26 mouse cellular contexts compared by ENCODE assay signal in genomic region chr2:179931741-179932140, GRCm38 (mm10). TPM values are rescaled to one million over a fixed set of nuclear protein-coding genes. Genes with fewer than 3 reads are reported as not detected.
A peak's percentile ranks its signal among the peaks of the same experiment; 100 is the strongest.
DNase-seq lines count a peak whose midpoint lies in the region; ATAC-seq and TF ChIP-seq lines count a peak whose summit lies in the region.
"Had no signal": no experiment of that assay in that cellular context is flagged by ENCODE, and none has a peak within 500 bp of the region (broad histone marks: within the 10 kb centered on the region; RNA-seq: fewer than 3 reads in every experiment).

No protein-coding gene starts in this region.

- ATAC-seq in cerebellum, adult (ENCODE audit: insufficient number of reproducible peaks, low FRiP score, low TSS enrichment): no peak
- no peak for ATAC-seq in heart, embryonic 12.5 days (ENCODE audit: insufficient number of reproducible peaks, low FRiP score)
- ATAC-seq: forebrain, embryonic 14.5 days; inflammation-experienced regulatory T-cells, adult 6 months; liver, embryonic 12.5 days; liver, postnatal 0 days had no signal

- no peak overlapping the region for H3K4me3 ChIP-seq in gastrocnemius, adult 2 months
- H3K4me3 ChIP-seq in heart, embryonic 12.5 days: no peak overlapping the region
- H3K4me3 ChIP-seq: hindbrain, embryonic 13.5 days; left cerebral cortex, adult 2 months; liver, embryonic 12.5 days; megakaryocyte, embryonic 14.5 days; midbrain, embryonic 12.5 days; myocyte; neural tube, embryonic 12.5 days had no signal

- no peak overlapping the region for H3K4me2 ChIP-seq in heart, embryonic 12.5 days
- H3K4me2 ChIP-seq: hindbrain, embryonic 13.5 days; liver, embryonic 12.5 days; midbrain, embryonic 12.5 days; neural tube, embryonic 12.5 days had no signal

- peaks cover 62% of the 10 kb centered on the region for H3K36me3 ChIP-seq in heart, embryonic 12.5 days

- no peak for TF ChIP-seq CTCF in gastrocnemius, adult 2 months (IDR thresholded peaks at IDR 0.05)

- 87% methylated on average over 16 of the region's 16 CpGs for WGBS in heart, embryonic 12.5 days

- no peak overlapping the region for H3K27ac ChIP-seq in gastrocnemius, adult 2 months
- H3K27ac ChIP-seq in heart, embryonic 12.5 days (ENCODE audit: poor library complexity, severe bottlenecking): no peak overlapping the region
- H3K27ac ChIP-seq: hindbrain, embryonic 13.5 days; left cerebral cortex, adult 2 months; liver, embryonic 12.5 days; midbrain, embryonic 12.5 days; neural tube, embryonic 12.5 days had no signal

- no peak overlapping the region for H3K9ac ChIP-seq in heart, embryonic 12.5 days
- H3K9ac ChIP-seq: hindbrain, embryonic 13.5 days; liver, embryonic 12.5 days; liver, postnatal 0 days; midbrain, embryonic 12.5 days; neural tube, embryonic 12.5 days had no signal

- intact Hi-C loops in gastrocnemius, adult 2 months (cut with DNase I): no loop called here
- intact Hi-C loops in left cerebral cortex, postnatal 4 days (cut with DNase I): no loop called here

- no peaks in the 10 kb centered on the region for H3K27me3 ChIP-seq in heart, embryonic 12.5 days (replicated peaks)
- H3K27me3 ChIP-seq: hindbrain, embryonic 13.5 days; liver, embryonic 12.5 days; megakaryocyte, embryonic 14.5 days; midbrain, embryonic 12.5 days; neural tube, embryonic 12.5 days had no signal

- H3K4me1 ChIP-seq in heart, embryonic 12.5 days (replicated peaks): peaks cover 6% of the 10 kb centered on the region; the same call in 1 of the 2 replicates
- H3K4me1 ChIP-seq: hindbrain, embryonic 13.5 days; midbrain, embryonic 12.5 days; neural tube, embryonic 12.5 days had no signal

- no peaks in the 10 kb centered on the region for H3K9me3 ChIP-seq in heart, embryonic 12.5 days (replicated peaks)
- H3K9me3 ChIP-seq: G1E; hindbrain, embryonic 13.5 days; liver, embryonic 12.5 days; megakaryocyte, embryonic 14.5 days; midbrain, embryonic 12.5 days; neural tube, embryonic 12.5 days had no signal

- peak; percentile 35 to 38 for DNase-seq in cerebellum, adult 18-20 months
- peak; percentile 51 for DNase-seq in gastrocnemius, adult 2 months
- no peak for DNase-seq in gastrocnemius, postnatal 25 days
- peak; percentile 16 for DNase-seq in heart, adult 8-10 months (ENCODE audit: low spot score)
- peak; percentile 56 for DNase-seq in left cerebral cortex, postnatal 4 days
- no peak for DNase-seq in left cerebral cortex, adult 11 months (ENCODE audit: low spot score)
- DNase-seq: adrenal gland, adult 8-10 months; gastrocnemius, postnatal 36 days; heart, postnatal 4 days; kidney, adult 11 months; liver, postnatal 0 days; lung, postnatal 4 days; thymus, adult 2 months; thymus, postnatal 36 days had no signal

RNA-seq across cellular contexts. Expression of gene Taf4, which starts 44.7 kb away (rescaled TPM):
- total RNA-seq in gastrocnemius, adult 2 months (2021): 10 to 100 TPM; 10.5 to 10.9 TPM
- 1 to 10 TPM; 7.2 to 9.9 TPM for total RNA-seq in gastrocnemius, postnatal 25 days (2021)
- 10 to 100 TPM; 13.0 to 21.5 (median 16.1) TPM for total RNA-seq in heart, adult 8-10 months (2022)
- polyA plus RNA-seq in heart, embryonic 12.5 days (2016; fragmentation: Nextera tagmentation; extraction: Ambion mirVana): 2.4 and 2.7 TPM in 2 replicates
- 10 to 100 TPM; 24.5 to 27.9 TPM for total RNA-seq in left cerebral cortex, postnatal 4 days (2021)

Comparison
In these comparisons a context has a peak if more than half of its experiments do, and no peak if none do; other contexts are left out.
1. DNase-seq: peak in cerebellum, adult 18-20 months (2 of 2), gastrocnemius, adult 2 months (single experiment), heart, adult 8-10 months (single experiment) and left cerebral cortex, postnatal 4 days (single experiment); none in gastrocnemius, postnatal 25 days (single experiment) and left cerebral cortex, adult 11 months (single experiment).